Mouse (Mus musculus): ENCODE measurements around the gene Ccl22. TPM values are rescaled to one million over a fixed set of nuclear protein-coding genes. Genes with fewer than 3 reads are reported as not detected.

The Ccl22 gene
- polyA plus RNA-seq, 1 experiment from 2014 or later, result not detected

- no peaks in the 10 kb centered on the region for H3K27me3 ChIP-seq (replicated peaks)
- 89% methylated on average over 3 of the region's 3 CpGs for WGBS
- no peak for ATAC-seq (ENCODE audit: low FRiP score, low read depth)
- H3K4me3 ChIP-seq, result no peak overlapping the region
- H3K4me2 ChIP-seq (replicated peaks), result no peak overlapping the region
- H3K36me3 ChIP-seq, result no peaks in the 10 kb centered on the region
- no peaks in the 10 kb centered on the region for H3K4me1 ChIP-seq
- H3K9ac ChIP-seq, result no peak overlapping the region
- no peak overlapping the region for H3K27ac ChIP-seq
- no peaks in the 10 kb centered on the region for H3K9me3 ChIP-seq
Measured at GRCm38 (mm10) chr8:94740591-94740990, 4.8 kb upstream of the Ccl22 start.

- Histone ChIP-seq H3K27me3 (replicated peaks) (no peaks in the 10 kb centered on the region), H3K4me3 (no peak overlapping the region), H3K27ac (no peak overlapping the region), H3K9me3 (no peaks in the 10 kb centered on the region), H3K36me3 (no peaks in the 10 kb centered on the region), H3K4me2 (replicated peaks) (no peak overlapping the region), H3K4me1 (no peaks in the 10 kb centered on the region), H3K9ac (no peak overlapping the region)
- 87% methylated on average over 4 of the region's 4 CpGs for WGBS
- ATAC-seq (ENCODE audit: low FRiP score, low read depth), result no peak
Measured at GRCm38 (mm10) chr8:94741726-94742125, 3.7 kb upstream of the Ccl22 start.

- Histone ChIP-seq H3K36me3 (no peaks in the 10 kb centered on the region), H3K9me3 (no peaks in the 10 kb centered on the region), H3K27ac (no peak overlapping the region), H3K27me3 (replicated peaks) (no peaks in the 10 kb centered on the region), H3K4me1 (no peaks in the 10 kb centered on the region), H3K4me2 (replicated peaks) (no peak overlapping the region), H3K9ac (no peak overlapping the region), H3K4me3 (no peak overlapping the region)
- 92% methylated on average over 5 of the region's 5 CpGs for WGBS
- ATAC-seq (ENCODE audit: low FRiP score, low read depth), result no peak
Measured at GRCm38 (mm10) chr8:94744484-94744883, 906 bp upstream of the Ccl22 start.

GRCm38 (mm10) chr8:94744972-94745371 is 418 bp upstream of the Ccl22 start:
- no peaks in the 10 kb centered on the region for H3K36me3 ChIP-seq
- H3K4me1 ChIP-seq, result no peaks in the 10 kb centered on the region
- H3K27ac ChIP-seq, result no peak overlapping the region
- WGBS, result 77% methylated on average over 9 of the region's 9 CpGs
- H3K27me3 ChIP-seq (replicated peaks), result no peaks in the 10 kb centered on the region
- no peak for ATAC-seq (ENCODE audit: low FRiP score, low read depth)
- H3K9ac ChIP-seq, result no peak overlapping the region
- H3K9me3 ChIP-seq, result no peaks in the 10 kb centered on the region
- no peak overlapping the region for H3K4me2 ChIP-seq (replicated peaks)
- no peak overlapping the region for H3K4me3 ChIP-seq

- Histone ChIP-seq H3K27me3 (replicated peaks) (no peaks in the 10 kb centered on the region), H3K4me2 (replicated peaks) (no peak overlapping the region), H3K27ac (no peak overlapping the region), H3K4me3 (no peak overlapping the region), H3K4me1 (no peaks in the 10 kb centered on the region), H3K9me3 (no peaks in the 10 kb centered on the region), H3K36me3 (no peaks in the 10 kb centered on the region), H3K9ac (no peak overlapping the region)
- no peak for ATAC-seq (ENCODE audit: low FRiP score, low read depth)
- WGBS, result 84% methylated on average over 8 of the region's 8 CpGs
Measured at GRCm38 (mm10) chr8:94746832-94747231, 1.4 kb downstream of the Ccl22 start.

GRCm38 (mm10) chr8:94748363-94748762 is 3.0 kb downstream of the Ccl22 start:
- H3K4me2 ChIP-seq (replicated peaks), result no peak overlapping the region
- no peaks in the 10 kb centered on the region for H3K4me1 ChIP-seq
- H3K4me3 ChIP-seq, result no peak overlapping the region
- H3K9me3 ChIP-seq, result no peaks in the 10 kb centered on the region
- H3K9ac ChIP-seq, result no peak overlapping the region
- no peaks in the 10 kb centered on the region for H3K36me3 ChIP-seq
- WGBS, result 71% methylated on average over 4 of the region's 4 CpGs
- no peak for ATAC-seq (ENCODE audit: low FRiP score, low read depth)
- H3K27me3 ChIP-seq (replicated peaks), result no peaks in the 10 kb centered on the region
- no peak overlapping the region for H3K27ac ChIP-seq

GRCm38 (mm10) chr8:94749942-94750341 is 4.6 kb downstream of the Ccl22 start:
- no peak overlapping the region for H3K27ac ChIP-seq
- H3K4me2 ChIP-seq (replicated peaks), result no peak overlapping the region
- H3K4me3 ChIP-seq, result no peak overlapping the region
- 75% methylated on average over 3 of the region's 3 CpGs for WGBS
- H3K9me3 ChIP-seq, result no peaks in the 10 kb centered on the region
- no peak overlapping the region for H3K9ac ChIP-seq
- ATAC-seq (ENCODE audit: low FRiP score, low read depth), result no peak
- no peaks in the 10 kb centered on the region for H3K4me1 ChIP-seq
- H3K36me3 ChIP-seq, result no peaks in the 10 kb centered on the region
- H3K27me3 ChIP-seq (replicated peaks), result no peaks in the 10 kb centered on the region

GRCm38 (mm10) chr8:94751023-94751849 is 5.8 kb downstream of the Ccl22 start:
- Histone ChIP-seq H3K9me3 (no peaks in the 10 kb centered on the region), H3K9ac (no peak overlapping the region), H3K4me2 (replicated peaks) (no peak overlapping the region), H3K36me3 (no peaks in the 10 kb centered on the region), H3K4me3 (no peak overlapping the region), H3K27ac (no peak overlapping the region), H3K27me3 (replicated peaks) (no peaks in the 10 kb centered on the region), H3K4me1 (no peaks in the 10 kb centered on the region)
- ATAC-seq (ENCODE audit: low FRiP score, low read depth), result no peak
- WGBS, result 85% methylated on average over 10 of the region's 10 CpGs

- no peak overlapping the region for H3K9ac ChIP-seq
- no peaks in the 10 kb centered on the region for H3K36me3 ChIP-seq
- no peak for ATAC-seq (ENCODE audit: low FRiP score, low read depth)
- H3K4me2 ChIP-seq (replicated peaks), result no peak overlapping the region
- H3K9me3 ChIP-seq, result no peaks in the 10 kb centered on the region
- H3K27me3 ChIP-seq (replicated peaks), result no peaks in the 10 kb centered on the region
- H3K27ac ChIP-seq, result no peak overlapping the region
- no peaks in the 10 kb centered on the region for H3K4me1 ChIP-seq
- no peak overlapping the region for H3K4me3 ChIP-seq
- 92% methylated on average over 2 of the region's 2 CpGs for WGBS
Measured at GRCm38 (mm10) chr8:94754006-94754405, 8.6 kb downstream of the Ccl22 start.

- no peak for ATAC-seq (ENCODE audit: low FRiP score, low read depth)
Measured at GRCm38 (mm10) chr8:94754486-94754885, 9.1 kb downstream of the Ccl22 start.

GRCm38 (mm10) chr8:94767035-94767434 is 21.6 kb downstream of the Ccl22 start:
- no peak overlapping the region for H3K4me3 ChIP-seq
- H3K27ac ChIP-seq, result no peak overlapping the region
- no peaks in the 10 kb centered on the region for H3K9me3 ChIP-seq
- no peak overlapping the region for H3K9ac ChIP-seq
- H3K4me2 ChIP-seq (replicated peaks), result no peak overlapping the region
- ATAC-seq (ENCODE audit: low FRiP score, low read depth), result no peak
- peaks cover 19% of the 10 kb centered on the region for H3K27me3 ChIP-seq (replicated peaks)
- peaks cover 9% of the 10 kb centered on the region; the same call in 1 of the 2 replicates for H3K4me1 ChIP-seq
- H3K36me3 ChIP-seq, result no peaks in the 10 kb centered on the region
- 82% methylated on average over 9 of the region's 9 CpGs for WGBS

More at GRCm38 (mm10) chr8:94754486-94754885, 9.1 kb downstream of the Ccl22 start:
- H3K4me1 ChIP-seq, result no peaks in the 10 kb centered on the region
- H3K9ac ChIP-seq, result no peak overlapping the region
- no peak overlapping the region for H3K4me3 ChIP-seq
- no peaks in the 10 kb centered on the region for H3K27me3 ChIP-seq (replicated peaks)
- H3K4me2 ChIP-seq (replicated peaks), result no peak overlapping the region
- H3K27ac ChIP-seq, result no peak overlapping the region
- no peaks in the 10 kb centered on the region for H3K9me3 ChIP-seq
- H3K36me3 ChIP-seq, result no peaks in the 10 kb centered on the region
- 84% methylated on average over 2 of the region's 2 CpGs for WGBS

- Histone ChIP-seq H3K4me2 (replicated peaks) (no peak overlapping the region), H3K9me3 (no peaks in the 10 kb centered on the region), H3K27me3 (replicated peaks) (peaks cover 33% of the 10 kb centered on the region), H3K9ac (no peak overlapping the region), H3K4me3 (no peak overlapping the region), H3K4me1 (peaks cover 30% of the 10 kb centered on the region), H3K27ac (no peak overlapping the region), H3K36me3 (no peaks in the 10 kb centered on the region)
- WGBS, result 62% methylated on average over 6 of the region's 6 CpGs
- no peak; the same call in 1 of the 2 replicates for ATAC-seq (ENCODE audit: low FRiP score, low read depth)
Measured at GRCm38 (mm10) chr8:94770945-94771344, 25.6 kb downstream of the Ccl22 start.

All from neural tube, embryonic 12.5 days (tissue).